In the genomic region with DNA sequence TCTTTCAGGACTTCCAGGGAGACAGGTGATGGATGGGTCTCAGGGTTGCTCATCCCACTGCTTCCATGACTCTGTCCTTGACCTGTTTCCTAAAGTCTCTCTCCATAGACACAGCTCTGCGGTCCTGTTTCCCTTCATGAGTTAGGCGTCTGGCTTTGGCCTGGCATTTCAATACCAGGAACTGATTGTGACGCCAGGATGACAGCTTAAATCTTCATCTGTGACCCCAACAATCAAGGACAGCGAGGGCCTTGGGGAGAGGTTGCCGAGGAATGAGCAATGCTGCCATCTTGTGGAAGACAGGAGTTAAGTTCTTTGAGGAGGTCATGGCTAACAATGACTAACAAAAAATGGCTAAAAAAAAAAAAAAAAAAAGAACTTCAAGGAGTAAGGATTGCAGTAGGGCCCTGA, we compare ENCODE assay signal across 8 mouse cellular contexts. TPM values are rescaled to one million over a fixed set of nuclear protein-coding genes. Genes with fewer than 3 reads are reported as not detected.
A peak's percentile ranks its signal among the peaks of the same experiment; 100 is the strongest.
DNase-seq lines count a peak whose midpoint lies in the region; ATAC-seq and TF ChIP-seq lines count a peak whose summit lies in the region.
"Had no signal": no experiment of that assay in that cellular context is flagged by ENCODE, and none has a peak within 500 bp of the region (broad histone marks: within the 10 kb centered on the region; RNA-seq: fewer than 3 reads in every experiment).

No protein-coding gene starts in this region.

- peak overlapping the region; percentile 4; the same call in 1 of the 2 replicates for H3K4me2 ChIP-seq in heart, embryonic 14.5 days (ENCODE audit: low read length)

- no peak overlapping the region for H3K4me3 ChIP-seq in ES-E14 (ENCODE audit: insufficient read depth in 1 of 2, low read depth in 1 of 2, low read length in 2 of 2, poor library complexity in 1 of 2, severe bottlenecking in 1 of 2)
- H3K4me3 ChIP-seq in heart, embryonic 14.5 days (ENCODE audit: control insufficient read depth in 1 of 2, insufficient read depth in 1 of 2, low read depth in 1 of 2, low read length in 2 of 2): no peak overlapping the region

- no peak for ATAC-seq in heart, embryonic 14.5 days (ENCODE audit: insufficient number of reproducible peaks, insufficient read depth, low FRiP score, low read depth)
- ATAC-seq in megakaryocyte, adult 5-6 weeks (ENCODE audit: poor library complexity, severe bottlenecking): peak; percentile 60

- no peaks in the 10 kb centered on the region for H3K9me3 ChIP-seq in ES-E14 (ENCODE audit: control insufficient read depth, insufficient read depth, low read depth, low read length)
- no peaks in the 10 kb centered on the region for H3K9me3 ChIP-seq in heart, embryonic 14.5 days (ENCODE audit: control insufficient read depth, low read length)

- no peaks in the 10 kb centered on the region for H3K36me3 ChIP-seq in ES-E14 (ENCODE audit: control insufficient read depth, insufficient read depth, low read length, poor library complexity, severe bottlenecking)
- no peaks in the 10 kb centered on the region for H3K36me3 ChIP-seq in heart, embryonic 14.5 days (ENCODE audit: control insufficient read depth, insufficient read depth, low read length)

- H3K27me3 ChIP-seq in heart, embryonic 14.5 days (ENCODE audit: control insufficient read depth, insufficient read depth, low read length): no peaks in the 10 kb centered on the region

- peak; percentile 49 for DNase-seq in ES-E14 (ENCODE audit: low read depth, low spot score)
- peak; percentile 83 for DNase-seq in adrenal gland, postnatal 14 days
- DNase-seq in embryo, embryonic 9.5 days (ENCODE audit: extremely low spot score): peak; percentile 68
- peak; percentile 33 to 43 for DNase-seq in layer of hippocampus, adult 8-10 months (ENCODE audit: low spot score in 2 of 2)
- DNase-seq in right cerebral cortex, postnatal 25 days: peak; percentile 22

- H3K9ac ChIP-seq in ES-E14 (ENCODE audit: insufficient read depth, low read depth, low read length, poor library complexity, severe bottlenecking): no peak overlapping the region
- no peak overlapping the region for H3K9ac ChIP-seq in heart, embryonic 14.5 days (ENCODE audit: low read length)

- no peak overlapping the region for H3K27ac ChIP-seq in ES-E14 (ENCODE audit: insufficient read depth, low read depth, low read length, poor library complexity, severe bottlenecking)
- no peak overlapping the region for H3K27ac ChIP-seq in heart, embryonic 14.5 days (replicated peaks in 1 of 2; ENCODE audit: control insufficient read depth in 1 of 2, insufficient read depth in 1 of 2, low read depth in 2 of 2, low read length in 2 of 2)
- H3K27ac ChIP-seq: macrophage had no signal

- WGBS in heart, embryonic 14.5 days: 5% methylated on average over 5 of the region's 5 CpGs

- H3K4me1 ChIP-seq in ES-E14 (ENCODE audit: control insufficient read depth in 2 of 2, insufficient read depth in 2 of 2, low read length in 2 of 2, poor library complexity in 1 of 2): peaks cover 0 to 2% of the 10 kb centered on the region in 2 experiments; a peak in 1 of 4 replicates
- H3K4me1 ChIP-seq in heart, embryonic 14.5 days (ENCODE audit: control insufficient read depth in 2 of 2, insufficient read depth in 2 of 2, low read length in 2 of 2): 0 out of 4 replicates have a peak, but pooled peaks cover 0 to 2% of the 10 kb centered on the region in 2 experiments

- in situ Hi-C loops in ES-E14 (cut with MboI; ENCODE audit: low sequenced_read_pairs in 2 of 2, unreplicated experiment in 2 of 2): loop anchor here in 1 of 2 experiments (10.0 kb wide), 1 partner anchor 268 kb away; no protein-coding TSS in a partner anchor

TF ChIP-seq in ES-E14, 5 proteins besides CTCF, POLR2A, EP300 and RAD21:
- peak; percentile 78; the same call in 1 of the 2 replicates for TF ChIP-seq ZNF384 (IDR thresholded peaks at IDR 0.05; ENCODE audit: low read depth, low read length)
- no peak for TF ChIP-seq HCFC1 (IDR thresholded peaks at IDR 0.05; ENCODE audit: borderline replicate concordance, insufficient read depth, low read length)
- no peak for TF ChIP-seq CHD2 (IDR thresholded peaks at IDR 0.05; ENCODE audit: low read depth, low read length)
- TF ChIP-seq MAFK (IDR thresholded peaks at IDR 0.05; ENCODE audit: insufficient read depth, low read depth, low read length): no peak
- peak; percentile 83 for TF ChIP-seq ZC3H11A (IDR thresholded peaks at IDR 0.05; ENCODE audit: borderline replicate concordance, low read depth, low read length)

RNA-seq across cellular contexts. Expression of a gene that starts 25.6 kb away (rescaled TPM):
- total RNA-seq in ES-E14 (2012; rRNA removed): 4.8 and 8.9 TPM in 2 replicates
- total RNA-seq in adrenal gland, postnatal 14 days (2021): 91.0 and 102 TPM in 2 replicates
- 38.9 and 40.8 TPM in 2 replicates for polyA plus RNA-seq in heart, embryonic 14.5 days (2014; fragmentation: Nextera tagmentation; extraction: Ambion mirVana)
- 10 to 100 TPM; 32.5 to 38.7 (median 38.0) TPM for total RNA-seq in layer of hippocampus, adult 8-10 months (2022)
- total RNA-seq in megakaryocyte, adult 5-6 weeks (2015): not detected in 2 replicates
- not detected in 2 replicates for total RNA-seq in megakaryocyte, adult 5-6 weeks (2017)
- polyA plus RNA-seq: macrophage had no signal

RNA-seq across cellular contexts. Expression of a gene that starts 34.3 kb away (rescaled TPM):
- total RNA-seq in ES-E14 (2012; rRNA removed): 94.5 and 95.8 TPM in 2 replicates
- 45.8 and 57.2 TPM in 2 replicates for total RNA-seq in adrenal gland, postnatal 14 days (2021)
- 15.2 and 16.4 TPM in 2 replicates for polyA plus RNA-seq in heart, embryonic 14.5 days (2014; fragmentation: Nextera tagmentation; extraction: Ambion mirVana)
- total RNA-seq in layer of hippocampus, adult 8-10 months (2022): 10 to 100 TPM; 90.4 to 95.9 (median 92.5) TPM
- total RNA-seq in megakaryocyte, adult 5-6 weeks (2015): 0.23 and 0.40 TPM in 2 replicates
- total RNA-seq in megakaryocyte, adult 5-6 weeks (2017): 0.51 and 1.3 TPM in 2 replicates

Comparison
In these comparisons a context has a peak if more than half of its experiments do, and no peak if none do; other contexts are left out.
1. DNase-seq: peak in every context shown above with its lines; median percentile 83 in adrenal gland, postnatal 14 days; 68 in embryo, embryonic 9.5 days; 49 in ES-E14; 38 in layer of hippocampus, adult 8-10 months; 22 in right cerebral cortex, postnatal 25 days.
2. RNA of a gene that starts 34.3 kb away (total RNA-seq): 94.5 to 95.8 TPM in ES-E14, 90.4 to 95.9 TPM in layer of hippocampus, adult 8-10 months and 45.8 to 57.2 TPM in adrenal gland, postnatal 14 days; 0.23 to 1.3 TPM in megakaryocyte, adult 5-6 weeks; every median in the first group is over 10 times any median in the second.